Mouse (Mus musculus) liver, embryonic 14.5 days (tissue): ENCODE results near the gene Sdhb.

Source experiments
- CTCF ChIP-seq: IDR thresholded peaks from 2 replicates; pipeline ENCODE4 v1.5.1; 2016; ENCODE audit warnings: antibody characterized with exemption, low read depth, control low read depth
- EP300 ChIP-seq: IDR thresholded peaks from 2 replicates; pipeline ENCODE4 v1.6.1; 2016; ENCODE audit warnings: antibody characterized with exemption, low read depth

GRCm38 (mm10) chr4:140913565-140913964 lies 47.4 kb upstream of the Sdhb start:
- TF ChIP-seq CTCF (no peak), EP300 (no peak)
